Mouse (Mus musculus): ENCODE results near the gene Alpi. TPM values are rescaled to one million over a fixed set of nuclear protein-coding genes. Genes with fewer than 3 reads are reported as not detected.

Gene Alpi
- total RNA-seq (2012; rRNA removed) (not detected in 2 replicates), polyA plus RNA-seq (2012; ENCODE audit: insufficient read depth in 1 of 2, insufficient read length in 2 of 2, low read depth in 1 of 2, low replicate concordance in 2 of 2, missing spikeins in 1 of 2) (not detected)

DNA sequence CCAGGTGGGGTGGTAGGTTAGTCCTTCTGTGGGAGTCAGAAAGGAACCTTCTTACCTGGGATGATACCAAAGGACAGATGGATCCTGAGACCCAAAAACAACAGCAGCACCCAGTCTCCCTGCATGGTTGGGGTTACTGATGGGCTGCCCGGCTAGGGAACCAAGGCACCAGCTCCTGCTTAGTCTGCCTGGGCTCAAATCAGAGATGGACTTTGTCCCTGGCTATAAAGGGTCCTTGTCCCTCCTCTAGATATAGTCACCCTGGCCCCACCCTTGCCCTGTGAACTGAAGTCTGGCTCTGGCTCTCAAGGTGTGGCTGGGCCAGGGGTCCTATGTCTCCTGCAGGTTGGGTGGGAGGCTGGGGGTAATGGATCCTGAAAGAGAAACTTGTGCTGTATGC lies at the start of gene Alpi:
Gene Alpi (minus strand): TSS at position 196 of the 400 bp plus-strand sequence.
- Histone ChIP-seq H3K4me1 (ENCODE audit: control insufficient read depth in 1 of 2, insufficient read depth in 2 of 2, low read length in 2 of 2) (no peaks in the 10 kb centered on the region; a peak in 1 of 4 replicates), H3K9ac (ENCODE audit: control insufficient read depth, low read depth, low read length, poor library complexity, severe bottlenecking) (no peak within 1 kb of the TSS), H3K79me2 (ENCODE audit: control insufficient read depth, insufficient read depth, low read length, poor library complexity) (no peaks in the 10 kb centered on the region), H3K36me3 (ENCODE audit: control insufficient read depth in 1 of 2, insufficient read depth in 2 of 2, low read length in 2 of 2) (no peaks in the 10 kb centered on the region), H3K27ac (ENCODE audit: control insufficient read depth, low read depth, low read length) (no peak within 1 kb of the TSS), H3K27me3 (ENCODE audit: control insufficient read depth in 1 of 2, insufficient read depth in 2 of 2, low read length in 2 of 2) (no peaks in the 10 kb centered on the region), H3K9me3 (replicated peaks; ENCODE audit: insufficient read depth, low read length) (no peaks in the 10 kb centered on the region), H3K4me3 (ENCODE audit: control insufficient read depth in 1 of 2, insufficient read depth in 1 of 2, low read depth in 2 of 2, low read length in 2 of 2) (no peak within 1 kb of the TSS)
- no peak for DNase-seq (ENCODE audit: low read depth, low spot score)
- TF ChIP-seq POLR2AphosphoS5 (IDR thresholded peaks at IDR 0.05; ENCODE audit: borderline replicate concordance, low read depth, low read length) (no peak), JUND (IDR thresholded peaks at IDR 0.05; ENCODE audit: low read depth, low read length) (no peak), GATA1 (IDR thresholded peaks at IDR 0.05; ENCODE audit: low read depth, low read length) (no peak), CTCF (IDR thresholded peaks at IDR 0.05 in 2 of 3, conservative IDR thresholded peaks at IDR 0.05 in 1 of 3; ENCODE audit: control insufficient read depth in 1 of 3, insufficient read depth in 1 of 3, low read depth in 2 of 3, low read length in 3 of 3, poor library complexity in 1 of 3, severe bottlenecking in 1 of 3) (no peak), TAL1 (IDR thresholded peaks at IDR 0.05; ENCODE audit: low read length) (no peak), ZKSCAN1 (IDR thresholded peaks at IDR 0.05; ENCODE audit: low read depth, low read length) (no peak), E2F4 (IDR thresholded peaks at IDR 0.05; ENCODE audit: borderline replicate concordance, low read depth, low read length) (no peak), CHD2 (IDR thresholded peaks at IDR 0.05; ENCODE audit: low read length) (no peak), RAD21 (IDR thresholded peaks at IDR 0.05; ENCODE audit: low read depth, low read length) (no peak), ZC3H11A (IDR thresholded peaks at IDR 0.05; ENCODE audit: low read depth, low read length) (no peak), MYC (IDR thresholded peaks at IDR 0.05; ENCODE audit: low read depth, low read length) (no peak), MYB (IDR thresholded peaks at IDR 0.05; ENCODE audit: low read depth, low read length) (no peak), USF2 (IDR thresholded peaks at IDR 0.05; ENCODE audit: borderline replicate concordance in 1 of 2, insufficient read depth in 1 of 2, low read depth in 1 of 2, low read length in 2 of 2) (no peak), MAX (IDR thresholded peaks at IDR 0.05; ENCODE audit: low read length) (no peak), ZNF384 (IDR thresholded peaks at IDR 0.05; ENCODE audit: low read depth, low read length) (no peak), NELFE (IDR thresholded peaks at IDR 0.05; ENCODE audit: low read depth, low read length) (no peak)

DNA sequence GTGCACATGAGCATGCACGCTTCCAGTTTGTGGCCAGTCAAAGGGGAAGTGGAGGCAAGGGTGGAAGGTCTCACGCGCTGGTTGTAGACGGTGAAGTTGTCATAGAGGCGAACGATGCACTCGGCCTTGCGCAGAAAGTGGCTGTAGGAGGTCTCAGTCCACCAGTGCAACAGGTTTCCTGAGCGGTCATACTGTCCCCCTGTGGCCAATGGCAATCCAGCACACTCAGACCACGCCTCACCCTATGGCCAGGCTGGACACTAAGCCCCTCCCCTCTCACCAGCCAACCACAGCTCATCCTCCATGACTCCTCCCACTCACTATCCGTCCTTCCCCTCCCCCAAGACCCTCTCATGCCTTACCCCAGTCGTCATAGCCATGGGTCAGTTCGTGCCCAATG lies 48.0 kb upstream of the Alpi start:
- Histone ChIP-seq H3K27ac (ENCODE audit: control insufficient read depth, low read depth, low read length) (no peak overlapping the region), H3K36me3 (ENCODE audit: control insufficient read depth in 1 of 2, insufficient read depth in 2 of 2, low read length in 2 of 2) (no peaks in the 10 kb centered on the region), H3K4me1 (ENCODE audit: control insufficient read depth in 1 of 2, insufficient read depth in 2 of 2, low read length in 2 of 2) (0 out of 4 replicates have a peak, but pooled peaks cover 0 to 6% of the 10 kb centered on the region in 2 experiments), H3K4me3 (ENCODE audit: control insufficient read depth in 1 of 2, insufficient read depth in 1 of 2, low read depth in 2 of 2, low read length in 2 of 2) (peak overlapping the region; percentile 52 to 76), H3K9ac (ENCODE audit: control insufficient read depth, low read depth, low read length, poor library complexity, severe bottlenecking) (peak overlapping the region; percentile 50), H3K79me2 (ENCODE audit: control insufficient read depth, insufficient read depth, low read length, poor library complexity) (no peaks in the 10 kb centered on the region), H3K9me3 (replicated peaks; ENCODE audit: insufficient read depth, low read length) (no peaks in the 10 kb centered on the region), H3K27me3 (ENCODE audit: control insufficient read depth in 1 of 2, insufficient read depth in 2 of 2, low read length in 2 of 2) (no peaks in the 10 kb centered on the region)
- peak; percentile 83 for DNase-seq (ENCODE audit: low read depth, low spot score)
- TF ChIP-seq EP300 (IDR thresholded peaks at IDR 0.05; ENCODE audit: low read depth in 1 of 2, low read length in 2 of 2): no peak
- no peak for TF ChIP-seq CHD2 (IDR thresholded peaks at IDR 0.05; ENCODE audit: low read length)
- no peak for TF ChIP-seq USF1 (IDR thresholded peaks at IDR 0.05; ENCODE audit: low read depth, low read length)
- TF ChIP-seq JUND (IDR thresholded peaks at IDR 0.05; ENCODE audit: low read depth, low read length): no peak
- no peak for TF ChIP-seq E2F4 (IDR thresholded peaks at IDR 0.05; ENCODE audit: borderline replicate concordance, low read depth, low read length)
- no peak for TF ChIP-seq MAFK (IDR thresholded peaks at IDR 0.05; ENCODE audit: borderline replicate concordance, low read depth, low read length)
- no peak for TF ChIP-seq TAL1 (IDR thresholded peaks at IDR 0.05; ENCODE audit: low read length)
- no peak for TF ChIP-seq BHLHE40 (IDR thresholded peaks at IDR 0.05; ENCODE audit: borderline replicate concordance, low read depth, low read length)
- TF ChIP-seq NRF1 (IDR thresholded peaks at IDR 0.05; ENCODE audit: insufficient read depth, low read depth, low read length, poor library complexity, severe bottlenecking): peak; percentile 27; the same call in 1 of the 2 replicates
- 0 out of 2 replicates have a peak, but pooled peaks have one; percentile 13 for TF ChIP-seq MYC (IDR thresholded peaks at IDR 0.05; ENCODE audit: low read depth, low read length)
- TF ChIP-seq MAZ (IDR thresholded peaks at IDR 0.05; ENCODE audit: low read depth, low read length): no peak
- no peak; the same call in 1 of the 2 replicates for TF ChIP-seq SIN3A (IDR thresholded peaks at IDR 0.05; ENCODE audit: low read length)
- TF ChIP-seq USF2 (IDR thresholded peaks at IDR 0.05; ENCODE audit: borderline replicate concordance in 1 of 2, insufficient read depth in 1 of 2, low read depth in 1 of 2, low read length in 2 of 2): no peak
- peak; percentile 44 to 70; a peak in 3 of 4 replicates for TF ChIP-seq POLR2A (IDR thresholded peaks at IDR 0.05; ENCODE audit: control insufficient read depth in 1 of 2, insufficient read depth in 1 of 2, low read depth in 1 of 2, low read length in 2 of 2, poor library complexity in 1 of 2)
- no peak for TF ChIP-seq ZC3H11A (IDR thresholded peaks at IDR 0.05; ENCODE audit: low read depth, low read length)
- TF ChIP-seq POLR2AphosphoS2 (IDR thresholded peaks at IDR 0.05; ENCODE audit: low read length): peak; percentile 35; the same call in 1 of the 2 replicates
- TF ChIP-seq RCOR1 (IDR thresholded peaks at IDR 0.05; ENCODE audit: low read depth, low read length): no peak
- TF ChIP-seq ZMIZ1 (IDR thresholded peaks at IDR 0.05; ENCODE audit: low read depth, low read length): no peak
- TF ChIP-seq ETS1 (IDR thresholded peaks at IDR 0.05; ENCODE audit: low read depth, low read length): no peak
- 0 out of 2 replicates have a peak, but pooled peaks have one; percentile 38 for TF ChIP-seq MXI1 (IDR thresholded peaks at IDR 0.05; ENCODE audit: low read depth, low read length)
- no peak for TF ChIP-seq CHD1 (IDR thresholded peaks at IDR 0.05; ENCODE audit: low read depth, low read length)
- TF ChIP-seq POLR2AphosphoS5 (IDR thresholded peaks at IDR 0.05; ENCODE audit: borderline replicate concordance, low read depth, low read length): no peak

Measured in MEL (cell line).